Comparison of ENCODE assay signal across 31 mouse cellular contexts in the genomic region with DNA sequence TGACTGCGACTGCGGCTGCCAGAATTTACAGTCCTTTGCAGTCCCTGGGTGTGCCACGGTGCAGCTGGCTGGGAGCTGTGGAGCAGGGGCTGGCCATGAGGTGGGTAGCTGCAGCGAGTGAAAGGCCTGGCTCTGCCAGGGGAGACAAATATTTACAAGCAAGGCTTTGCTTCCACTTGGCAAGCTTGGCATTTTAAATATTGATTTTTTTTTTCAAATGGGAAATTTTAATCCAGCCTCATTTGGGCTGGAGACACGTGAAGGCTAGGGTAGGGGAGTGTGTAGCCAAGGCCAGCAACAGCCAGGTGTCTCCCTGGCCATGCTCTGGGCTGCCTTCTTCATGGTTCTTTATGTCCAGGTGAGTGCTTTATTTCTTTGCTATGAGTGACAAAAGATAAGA. TPM values are rescaled to one million over a fixed set of nuclear protein-coding genes. Genes with fewer than 3 reads are reported as not detected.
"Had no signal": no experiment of that assay in that cellular context is flagged by ENCODE, and none has a peak within 500 bp of the region (broad histone marks: within the 10 kb centered on the region; RNA-seq: fewer than 3 reads in every experiment).

No protein-coding gene starts in this region.

- H3K4me1 ChIP-seq: heart, embryonic 13.5 days; heart, embryonic 15.5 days; liver, embryonic 13.5 days; liver, embryonic 15.5 days had no signal

- ATAC-seq: hindbrain, postnatal 0 days; intestine, embryonic 16.5 days had no signal

- H3K27me3 ChIP-seq: hindbrain, embryonic 15.5 days; kidney, embryonic 15.5 days; limb, embryonic 13.5 days; limb, embryonic 15.5 days; liver, embryonic 13.5 days; liver, embryonic 15.5 days had no signal

- H3K4me3 ChIP-seq: heart, adult 2 months; heart, embryonic 13.5 days; heart, embryonic 15.5 days; hindbrain, embryonic 13.5 days; hindbrain, embryonic 15.5 days; kidney, embryonic 15.5 days; limb, embryonic 13.5 days; limb, embryonic 15.5 days; liver, embryonic 13.5 days; liver, embryonic 15.5 days had no signal

- H3K9me3 ChIP-seq: heart, embryonic 13.5 days; heart, embryonic 15.5 days; hindbrain, embryonic 13.5 days; hindbrain, embryonic 15.5 days; kidney, embryonic 15.5 days; limb, embryonic 13.5 days; limb, embryonic 15.5 days; liver, embryonic 13.5 days; liver, embryonic 15.5 days had no signal

- H3K36me3 ChIP-seq: heart, embryonic 13.5 days; heart, embryonic 15.5 days; hindbrain, embryonic 13.5 days; hindbrain, embryonic 15.5 days; kidney, embryonic 15.5 days; limb, embryonic 13.5 days; limb, embryonic 15.5 days; liver, embryonic 13.5 days; liver, embryonic 15.5 days had no signal

- DNase-seq: gastrocnemius, postnatal 14 days; gastrocnemius, postnatal 36 days; heart, adult 11 months; heart, adult 2 months; heart, postnatal 14 days; heart, postnatal 36 days; kidney, adult 11 months; kidney, adult 2 months; kidney, adult 9 months; kidney, postnatal 14 days; kidney, postnatal 36 days; left cerebral cortex, postnatal 4 days; liver, embryonic 13.5 days had no signal

- H3K9ac ChIP-seq: heart, embryonic 13.5 days; heart, embryonic 15.5 days; hindbrain, embryonic 13.5 days; hindbrain, embryonic 15.5 days; kidney, embryonic 15.5 days; limb, embryonic 13.5 days; limb, embryonic 15.5 days; liver, embryonic 13.5 days; liver, embryonic 15.5 days had no signal

- H3K27ac ChIP-seq: heart, adult 2 months; heart, embryonic 13.5 days; heart, embryonic 15.5 days; hindbrain, embryonic 13.5 days; hindbrain, embryonic 15.5 days; hindbrain, postnatal 0 days; kidney, embryonic 15.5 days; kidney, postnatal 0 days; limb, embryonic 13.5 days; limb, embryonic 15.5 days; liver, embryonic 13.5 days; liver, embryonic 15.5 days had no signal

- H3K4me2 ChIP-seq: heart, embryonic 11.5 days; heart, embryonic 13.5 days; heart, embryonic 15.5 days; hindbrain, embryonic 13.5 days; hindbrain, embryonic 15.5 days; kidney, embryonic 15.5 days; limb, embryonic 13.5 days; limb, embryonic 15.5 days; liver, embryonic 11.5 days; liver, embryonic 13.5 days; liver, embryonic 15.5 days had no signal

RNA-seq across cellular contexts. Expression of a gene that starts 21.7 kb away (rescaled TPM):
- total RNA-seq: gastrocnemius, adult 18-20 months; gastrocnemius, adult 8-10 months; gastrocnemius, postnatal 14 days; gastrocnemius, postnatal 36 days; heart, adult 2 months; heart, postnatal 14 days; heart, postnatal 36 days; hematopoietic stem cell, adult 5-6 weeks had no signal
- polyA plus RNA-seq: heart, adult 2 months; heart, postnatal 0 days; kidney, adult 2 months; large intestine, adult 2 months had no signal
